Mouse (Mus musculus): Measurements from ENCODE around the gene Btbd16. TPM values are rescaled to one million over a fixed set of nuclear protein-coding genes. Genes with fewer than 3 reads are reported as not detected.

Btbd16 gene
- polyA plus RNA-seq, 1 experiment from 2014 or later, result not detected

DNA sequence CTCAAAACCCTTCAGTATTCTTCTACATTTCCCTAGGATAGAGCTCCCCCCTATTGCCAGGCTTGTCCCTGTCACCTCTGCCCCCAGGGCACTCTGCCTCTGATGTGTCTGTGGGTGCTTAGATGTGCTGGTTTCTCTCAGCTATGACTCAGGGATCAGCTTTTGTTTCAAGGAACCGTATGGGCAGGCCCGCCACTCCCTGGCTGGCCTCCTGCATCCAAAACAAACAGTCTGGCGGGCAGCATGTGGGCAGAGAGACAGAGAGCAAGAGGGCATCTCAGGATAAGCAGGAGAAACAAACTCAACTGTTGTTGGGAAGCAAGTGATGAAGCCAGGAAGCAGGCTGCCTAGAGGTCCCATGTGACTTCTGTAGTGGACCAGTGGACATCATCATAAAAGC, 81.8 kb downstream of the Btbd16 start:
- Histone ChIP-seq H3K4me2 (replicated peaks; ENCODE audit: low read depth, low read length) (no peak overlapping the region), H3K36me3 (ENCODE audit: control insufficient read depth, insufficient read depth, low read length) (no peaks in the 10 kb centered on the region), H3K27me3 (ENCODE audit: control insufficient read depth, insufficient read depth, low read length) (no peaks in the 10 kb centered on the region), H3K4me3 (ENCODE audit: low read length) (no peak overlapping the region), H3K9ac (ENCODE audit: low read depth, low read length) (no peak overlapping the region), H3K9me3 (ENCODE audit: control insufficient read depth, low read length) (no peaks in the 10 kb centered on the region), H3K4me1 (ENCODE audit: control insufficient read depth, insufficient read depth, low read length) (0 out of 2 replicates have a peak, but pooled peaks cover under 1% of the 10 kb centered on the region), H3K27ac (ENCODE audit: low read depth, low read length) (no peak overlapping the region)
- 37% methylated on average over 3 of the region's 3 CpGs for WGBS
- ATAC-seq (ENCODE audit: low FRiP score, low TSS enrichment), result no peak

DNA sequence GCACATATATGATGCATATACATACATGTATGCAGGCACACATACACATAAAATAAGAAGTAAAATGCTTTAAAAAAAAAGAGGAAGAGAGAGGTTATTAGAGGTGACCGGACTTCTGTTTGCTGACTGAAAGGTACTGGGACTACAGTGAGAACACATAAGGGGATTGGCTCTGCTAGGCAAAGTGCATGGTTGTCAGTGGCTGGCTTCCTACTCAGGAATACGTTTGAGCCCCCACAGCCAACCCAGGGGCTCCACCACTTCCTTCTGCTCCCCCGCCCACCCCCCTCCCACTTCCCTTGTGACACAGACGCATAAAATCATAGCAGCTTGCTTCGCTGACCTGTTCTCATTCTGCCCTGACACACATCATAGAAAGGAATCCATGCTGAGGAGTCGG, 84.1 kb downstream of the Btbd16 start:
- no peaks in the 10 kb centered on the region for H3K36me3 ChIP-seq (ENCODE audit: control insufficient read depth, insufficient read depth, low read length)
- H3K4me1 ChIP-seq (ENCODE audit: control insufficient read depth, insufficient read depth, low read length), result peaks cover 8% of the 10 kb centered on the region; the same call in 1 of the 2 replicates
- no peak overlapping the region for H3K27ac ChIP-seq (ENCODE audit: low read depth, low read length)
- WGBS, result 68% methylated on average over 6 of the region's 6 CpGs
- H3K4me3 ChIP-seq (ENCODE audit: low read length), result no peak overlapping the region
- H3K9ac ChIP-seq (ENCODE audit: low read depth, low read length), result no peak overlapping the region
- ATAC-seq (ENCODE audit: low FRiP score, low TSS enrichment), result no peak
- H3K9me3 ChIP-seq (ENCODE audit: control insufficient read depth, low read length), result no peaks in the 10 kb centered on the region
- no peaks in the 10 kb centered on the region for H3K27me3 ChIP-seq (ENCODE audit: control insufficient read depth, insufficient read depth, low read length)
- H3K4me2 ChIP-seq (replicated peaks; ENCODE audit: low read depth, low read length), result no peak overlapping the region

DNA sequence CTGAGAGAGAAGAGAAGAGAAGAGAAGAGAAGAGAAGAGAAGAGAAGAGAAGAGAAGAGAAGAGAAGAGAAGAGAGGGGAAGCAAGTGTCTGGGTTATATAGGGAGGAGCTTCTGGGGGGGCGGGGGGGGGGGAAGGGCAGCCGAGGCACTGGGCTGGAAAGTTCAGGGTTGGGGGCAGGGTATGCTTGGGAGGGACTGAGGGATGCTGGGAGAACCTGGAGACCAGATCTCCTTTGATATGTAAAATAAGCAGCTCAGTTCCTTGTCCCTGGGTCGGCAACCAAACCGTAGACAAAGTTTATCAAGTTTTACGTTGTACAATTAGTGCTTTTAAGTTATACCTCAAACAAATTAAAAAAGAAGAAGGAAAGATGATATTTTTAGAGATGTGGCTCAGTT, 86.1 kb downstream of the Btbd16 start:
- Histone ChIP-seq H3K27ac (ENCODE audit: low read depth, low read length) (no peak overlapping the region; the same call in 1 of the 2 replicates), H3K4me3 (ENCODE audit: low read length) (no peak overlapping the region), H3K9me3 (ENCODE audit: control insufficient read depth, low read length) (no peaks in the 10 kb centered on the region), H3K27me3 (ENCODE audit: control insufficient read depth, insufficient read depth, low read length) (peaks cover 4% of the 10 kb centered on the region; the same call in 1 of the 2 replicates), H3K4me2 (replicated peaks; ENCODE audit: low read depth, low read length) (no peak overlapping the region), H3K9ac (ENCODE audit: low read depth, low read length) (no peak overlapping the region), H3K36me3 (ENCODE audit: control insufficient read depth, insufficient read depth, low read length) (no peaks in the 10 kb centered on the region), H3K4me1 (ENCODE audit: control insufficient read depth, insufficient read depth, low read length) (peaks cover 8% of the 10 kb centered on the region; the same call in 1 of the 2 replicates)
- WGBS, result 30% methylated on average over 4 of the region's 5 CpGs
- ATAC-seq (ENCODE audit: low FRiP score, low TSS enrichment), result no peak

DNA sequence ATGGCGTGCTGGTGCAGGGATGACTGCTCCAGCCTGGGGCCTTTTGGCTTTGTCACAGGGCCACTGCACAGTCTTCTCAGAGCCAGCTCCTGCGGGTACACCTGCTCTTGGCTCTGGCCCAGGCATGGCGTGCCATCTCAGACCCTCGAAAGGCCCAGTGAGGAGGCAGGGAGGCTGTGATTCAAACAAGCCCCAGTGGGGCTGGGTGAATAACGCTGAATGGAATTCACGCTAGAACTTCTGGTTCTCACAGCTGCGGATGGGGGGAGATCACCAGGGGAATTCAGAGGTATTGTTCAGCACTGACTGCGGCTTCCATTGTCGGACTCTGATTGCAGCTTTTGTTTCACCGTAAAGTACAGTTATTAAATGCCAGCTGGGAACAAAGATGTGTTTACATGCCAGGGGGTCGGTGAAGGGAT, 86.9 kb downstream of the Btbd16 start:
- H3K4me3 ChIP-seq (ENCODE audit: low read length), result no peak overlapping the region
- peaks cover 4% of the 10 kb centered on the region; the same call in 1 of the 2 replicates for H3K27me3 ChIP-seq (ENCODE audit: control insufficient read depth, insufficient read depth, low read length)
- no peak overlapping the region for H3K4me2 ChIP-seq (replicated peaks; ENCODE audit: low read depth, low read length)
- no peak overlapping the region for H3K9ac ChIP-seq (ENCODE audit: low read depth, low read length)
- H3K4me1 ChIP-seq (ENCODE audit: control insufficient read depth, insufficient read depth, low read length), result peaks cover 8% of the 10 kb centered on the region; the same call in 1 of the 2 replicates
- 42% methylated on average over 11 of the region's 11 CpGs for WGBS
- no peak for ATAC-seq (ENCODE audit: low FRiP score, low TSS enrichment)
- peak overlapping the region; percentile 3; the same call in 1 of the 2 replicates for H3K27ac ChIP-seq (ENCODE audit: low read depth, low read length)
- no peaks in the 10 kb centered on the region for H3K36me3 ChIP-seq (ENCODE audit: control insufficient read depth, insufficient read depth, low read length)
- H3K9me3 ChIP-seq (ENCODE audit: control insufficient read depth, low read length), result no peaks in the 10 kb centered on the region

DNA sequence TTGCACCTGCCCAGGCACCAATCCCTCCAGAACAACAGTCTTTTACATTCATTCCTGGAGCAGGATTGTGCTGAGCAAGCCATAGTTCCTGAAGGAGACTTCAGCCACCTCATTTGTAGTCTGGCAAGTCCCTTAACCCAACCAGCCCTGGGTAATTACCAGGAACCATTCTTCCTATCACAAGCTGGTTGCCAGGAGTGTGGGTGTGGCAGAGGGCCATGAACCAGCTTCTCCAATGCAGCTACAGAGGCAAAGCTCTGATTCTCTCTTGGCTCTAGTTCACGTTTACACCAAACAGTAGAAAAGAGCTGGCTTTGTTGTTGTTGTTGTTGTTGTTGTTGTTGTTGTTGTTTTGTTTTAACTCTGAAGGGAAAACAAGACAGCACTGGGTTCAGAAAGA, 88.6 kb downstream of the Btbd16 start:
- Histone ChIP-seq H3K4me3 (ENCODE audit: low read length) (no peak overlapping the region), H3K4me1 (ENCODE audit: control insufficient read depth, insufficient read depth, low read length) (peaks cover 8% of the 10 kb centered on the region; the same call in 1 of the 2 replicates), H3K27me3 (ENCODE audit: control insufficient read depth, insufficient read depth, low read length) (peaks cover 4% of the 10 kb centered on the region; the same call in 1 of the 2 replicates), H3K9me3 (ENCODE audit: control insufficient read depth, low read length) (no peaks in the 10 kb centered on the region), H3K4me2 (replicated peaks; ENCODE audit: low read depth, low read length) (no peak overlapping the region), H3K9ac (ENCODE audit: low read depth, low read length) (no peak overlapping the region), H3K36me3 (ENCODE audit: control insufficient read depth, insufficient read depth, low read length) (no peaks in the 10 kb centered on the region), H3K27ac (ENCODE audit: low read depth, low read length) (no peak overlapping the region)
- ATAC-seq (ENCODE audit: low FRiP score, low TSS enrichment), result no peak
- 49% methylated on average over 1 of the region's 1 CpGs for WGBS

DNA sequence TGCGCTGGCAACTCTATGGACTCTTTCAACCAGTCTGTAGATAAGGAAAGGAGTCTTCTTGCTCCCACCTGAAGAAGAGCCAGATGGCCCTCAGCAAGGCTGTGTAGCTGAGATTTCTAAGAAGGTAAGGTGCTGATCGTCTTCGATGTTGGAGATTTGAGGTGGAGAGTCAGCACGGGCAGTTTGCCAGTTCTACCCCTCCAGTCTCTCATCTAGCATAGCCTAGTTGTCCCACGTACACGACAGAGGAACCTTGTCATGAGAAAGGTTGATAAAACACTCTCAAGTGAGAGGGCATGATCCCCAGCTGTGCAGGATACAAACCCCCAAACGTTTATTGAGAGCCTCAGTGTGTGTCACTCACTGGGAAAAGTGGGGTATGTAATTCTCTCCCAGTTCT, 90.8 kb downstream of the Btbd16 start:
- no peak overlapping the region for H3K27ac ChIP-seq (ENCODE audit: low read depth, low read length)
- no peak overlapping the region for H3K4me3 ChIP-seq (ENCODE audit: low read length)
- peaks cover 8% of the 10 kb centered on the region; the same call in 1 of the 2 replicates for H3K4me1 ChIP-seq (ENCODE audit: control insufficient read depth, insufficient read depth, low read length)
- no peaks in the 10 kb centered on the region for H3K9me3 ChIP-seq (ENCODE audit: control insufficient read depth, low read length)
- no peaks in the 10 kb centered on the region for H3K36me3 ChIP-seq (ENCODE audit: control insufficient read depth, insufficient read depth, low read length)
- no peak overlapping the region for H3K4me2 ChIP-seq (replicated peaks; ENCODE audit: low read depth, low read length)
- no peak overlapping the region for H3K9ac ChIP-seq (ENCODE audit: low read depth, low read length)
- 73% methylated on average over 7 of the region's 7 CpGs for WGBS
- peaks cover 4% of the 10 kb centered on the region; the same call in 1 of the 2 replicates for H3K27me3 ChIP-seq (ENCODE audit: control insufficient read depth, insufficient read depth, low read length)
- ATAC-seq (ENCODE audit: low FRiP score, low TSS enrichment), result no peak

DNA sequence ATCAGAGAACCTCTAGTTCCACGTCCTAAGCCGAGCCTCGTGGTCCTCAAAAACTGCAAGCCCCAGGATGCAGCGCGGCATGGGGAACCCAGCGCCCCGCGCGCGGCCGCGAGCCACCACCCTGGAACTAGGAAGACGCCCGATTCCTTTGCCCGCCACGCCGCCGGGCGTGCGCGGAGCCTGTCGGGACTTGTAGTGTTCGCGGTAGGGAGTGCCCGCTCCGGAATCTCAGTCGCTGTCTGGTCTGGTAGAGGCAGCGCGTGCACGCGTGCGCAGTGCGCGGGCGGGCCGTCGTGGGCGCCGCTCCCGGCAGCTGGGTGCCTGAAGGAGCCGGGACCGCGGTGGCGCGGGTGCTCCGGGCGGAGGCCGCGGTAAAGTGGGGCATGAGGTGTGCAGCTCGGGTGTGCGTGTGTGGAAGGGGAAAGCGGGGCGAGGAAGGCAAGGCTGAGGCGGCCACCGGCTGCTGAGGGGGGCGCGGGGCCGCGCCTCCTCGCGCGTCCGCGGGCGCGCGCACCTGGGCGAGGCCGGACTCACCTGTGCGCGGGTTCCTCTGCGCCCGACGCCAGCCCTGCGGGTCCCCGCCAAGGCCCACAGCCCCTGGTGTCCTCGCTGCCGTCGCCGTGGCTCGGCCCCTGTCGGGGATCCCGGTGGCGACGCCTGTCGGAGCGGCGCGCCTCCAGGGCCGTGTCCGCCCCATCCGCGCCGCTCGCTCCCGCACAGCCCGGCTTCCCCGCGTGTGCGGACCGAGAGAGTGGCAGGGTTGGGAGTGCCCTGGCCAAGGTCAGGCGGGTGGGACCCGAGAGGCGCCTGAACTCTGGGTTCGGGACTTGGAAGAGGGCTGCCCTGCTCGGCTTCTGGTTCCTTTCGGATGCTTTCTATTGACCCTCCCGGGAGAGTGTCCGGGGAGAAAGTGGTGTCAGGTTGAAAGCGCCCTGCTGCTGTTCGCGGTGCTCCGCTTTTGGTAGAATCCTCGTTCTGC, 92.0 kb downstream of the Btbd16 start, which contains the start of gene Plekha1:
Gene Plekha1 (plus strand): TSS at position 144 of the 979 bp plus-strand sequence.
- ATAC-seq (ENCODE audit: low FRiP score, low TSS enrichment), result peak; percentile 98
- peak within 1 kb of the TSS; percentile 83 for H3K27ac ChIP-seq (ENCODE audit: low read depth, low read length)
- H3K4me2 ChIP-seq (replicated peaks; ENCODE audit: low read depth, low read length), result peak within 1 kb of the TSS; percentile 46
- peaks cover 8% of the 10 kb centered on the region; the same call in 1 of the 2 replicates for H3K4me1 ChIP-seq (ENCODE audit: control insufficient read depth, insufficient read depth, low read length)
- H3K9ac ChIP-seq (ENCODE audit: low read depth, low read length), result peak within 1 kb of the TSS; percentile 91
- WGBS, result under 1% methylated on average over 101 of the region's 114 CpGs
- no peaks in the 10 kb centered on the region for H3K36me3 ChIP-seq (ENCODE audit: control insufficient read depth, insufficient read depth, low read length)
- peaks cover 4% of the 10 kb centered on the region; the same call in 1 of the 2 replicates for H3K27me3 ChIP-seq (ENCODE audit: control insufficient read depth, insufficient read depth, low read length)
- no peaks in the 10 kb centered on the region for H3K9me3 ChIP-seq (ENCODE audit: control insufficient read depth, low read length)
- peak within 1 kb of the TSS; percentile 56 for H3K4me3 ChIP-seq (ENCODE audit: low read length)

DNA sequence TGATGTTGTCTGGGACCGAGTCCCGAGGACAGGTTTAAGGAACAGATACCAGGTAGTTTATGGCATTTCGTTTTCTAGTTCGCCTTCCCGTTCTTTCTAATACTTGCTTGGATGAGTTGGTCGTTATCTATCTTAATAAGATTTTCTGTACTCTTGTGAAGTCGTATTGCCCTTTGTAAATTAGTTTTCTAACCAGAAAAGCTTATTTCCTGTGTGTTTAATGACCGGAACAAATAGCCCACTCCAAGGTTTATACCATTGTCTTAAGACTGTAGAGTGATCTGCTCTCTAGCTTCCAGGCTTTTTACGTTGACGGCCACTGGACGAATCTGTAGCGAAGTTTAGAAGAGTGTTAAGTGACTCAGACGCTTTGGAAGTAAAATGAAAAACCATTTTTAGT, 92.8 kb downstream of the Btbd16 start:
- no peaks in the 10 kb centered on the region for H3K9me3 ChIP-seq (ENCODE audit: control insufficient read depth, low read length)
- peaks cover 4% of the 10 kb centered on the region; the same call in 1 of the 2 replicates for H3K27me3 ChIP-seq (ENCODE audit: control insufficient read depth, insufficient read depth, low read length)
- ATAC-seq (ENCODE audit: low FRiP score, low TSS enrichment), result no peak
- H3K4me2 ChIP-seq (replicated peaks; ENCODE audit: low read depth, low read length), result peak overlapping the region; percentile 46
- 0 out of 2 replicates have a peak, but pooled peaks cover 4% of the 10 kb centered on the region for H3K4me1 ChIP-seq (ENCODE audit: control insufficient read depth, insufficient read depth, low read length)
- peak overlapping the region; percentile 91 for H3K9ac ChIP-seq (ENCODE audit: low read depth, low read length)
- 2% methylated on average over 13 of the region's 13 CpGs for WGBS
- peak overlapping the region; percentile 83 for H3K27ac ChIP-seq (ENCODE audit: low read depth, low read length)
- no peaks in the 10 kb centered on the region for H3K36me3 ChIP-seq (ENCODE audit: control insufficient read depth, insufficient read depth, low read length)
- peak overlapping the region; percentile 56 for H3K4me3 ChIP-seq (ENCODE audit: low read length)
